Mouse (Mus musculus) layer of hippocampus, postnatal 10 days (tissue): ENCODE data around the gene Vmn1r86. TPM values are rescaled to one million over a fixed set of nuclear protein-coding genes. Genes with fewer than 3 reads are reported as not detected.
"Not testable (repeated sequence)": the region's sequence is repeated elsewhere in the genome, so short reads cannot be mapped to it uniquely, and the experiment has no call there.

Source experiments
- DNase-seq, 2 experiments: peaks; one replicate each; pipeline ENCODE4 v3.0.0; 2021; ENCODE audit warnings: low spot score in 2 of 2
- long read RNA-seq: library from polyadenylated mRNA; stranded (forward); transcript quantifications from one replicate; pipeline ENCODE4 v2.0.0, GENCODE M21; 2023
- total RNA-seq, 2 experiments: library from RNA; stranded (reverse); gene quantifications; 2 replicates each; pipeline ENCODE4 v1.2.3; 2021

Vmn1r86 gene
- total RNA-seq, result not detected
- long read RNA-seq, result 0 reads

GRCm38 (mm10) chr7:13119817-13120216 lies at the start of gene Vmn1r86:
TSS of gene Vmn1r86 (minus strand) at chr7:13119917.
- DNase-seq, result no peak

GRCm38 (mm10) chr7:13159268-13159667 lies 39.6 kb upstream of the Vmn1r86 start, which contains the start of gene Vmn1r88:
TSS of gene Vmn1r88 (plus strand) at chr7:13159568.
- DNase-seq, result no peak

- no peak for DNase-seq
Observed at GRCm38 (mm10) chr7:13140057-13140456, 20.3 kb upstream of the Vmn1r86 start, which contains the start of gene Vmn1r87. TSS of gene Vmn1r87 (minus strand) at chr7:13140157.

GRCm38 (mm10) chr7:13137340-13137739 lies 17.6 kb upstream of the Vmn1r86 start:
- DNase-seq, result no peak

- no peak for DNase-seq
Observed at GRCm38 (mm10) chr7:13131856-13132255, 12.1 kb upstream of the Vmn1r86 start.

GRCm38 (mm10) chr7:13123554-13124153 lies 3.9 kb upstream of the Vmn1r86 start:
- peak in 1 of 2 experiments; percentile 12 for DNase-seq

- DNase-seq, result no peak
Observed at GRCm38 (mm10) chr7:13095073-13095472, 24.6 kb downstream of the Vmn1r86 start, which contains the start of gene Vmn1r85. TSS of gene Vmn1r85 (minus strand) at chr7:13095173.

- DNase-seq, result no peak
Observed at GRCm38 (mm10) chr7:13072293-13072692, 47.4 kb downstream of the Vmn1r86 start.

GRCm38 (mm10) chr7:13063399-13063798 lies 56.3 kb downstream of the Vmn1r86 start:
- DNase-seq, result not testable (repeated sequence)

GRCm38 (mm10) chr7:13059536-13059935 lies 60.2 kb downstream of the Vmn1r86 start:
- DNase-seq, result no peak

- no peak for DNase-seq
Observed at GRCm38 (mm10) chr7:13056913-13057700, 62.6 kb downstream of the Vmn1r86 start.

GRCm38 (mm10) chr7:13054287-13055010 lies 65.3 kb downstream of the Vmn1r86 start, which contains the start of gene Mzf1:
TSS of gene Mzf1 (minus strand) at chr7:13054764.
- DNase-seq, result peak; percentile 92 to 94

- no peak for DNase-seq
Observed at GRCm38 (mm10) chr7:13053961-13054286, 65.8 kb downstream of the Vmn1r86 start.

GRCm38 (mm10) chr7:13053501-13053900 lies 66.2 kb downstream of the Vmn1r86 start:
- DNase-seq, result no peak

- no peak for DNase-seq
Observed at GRCm38 (mm10) chr7:13053001-13053400, 66.7 kb downstream of the Vmn1r86 start.

Other genes with a start within 250 kb of the Vmn1r86 start
- gene Zfp128, start 238.7 kb downstream of the Vmn1r86 start, total RNA-seq, result 1 to 10 TPM; 6.0 to 8.9 TPM
- gene Zscan22, start 222.1 kb downstream of the Vmn1r86 start, total RNA-seq, result 10 to 100 TPM; 12.1 to 13.1 TPM
- 100 to 1,000 TPM; 535 to 542 TPM for gene Rps5, start 197.6 kb downstream of the Vmn1r86 start, total RNA-seq
- 1 to 10 TPM; 1.2 TPM for gene Rnf225, start 192.5 kb downstream of the Vmn1r86 start, total RNA-seq
- gene Zfp324, start 154.1 kb downstream of the Vmn1r86 start, total RNA-seq, result 10 to 100 TPM; 14.7 to 15.7 TPM
- 1 to 10 TPM; 7.1 to 7.7 TPM for gene Zfp446, start 142.1 kb downstream of the Vmn1r86 start, total RNA-seq
- not detected for gene Slc27a5, start 121.7 kb downstream of the Vmn1r86 start, total RNA-seq
- 100 to 1,000 TPM; 279 to 301 TPM for gene Trim28, start 120.8 kb downstream of the Vmn1r86 start, total RNA-seq
- gene Zbtb45, start 109.9 kb downstream of the Vmn1r86 start, total RNA-seq, result 10 to 100 TPM; 25.8 to 27.3 TPM
- gene Chmp2a, start 85.1 kb downstream of the Vmn1r86 start, total RNA-seq, result 100 to 1,000 TPM; 133 to 151 TPM
- 100 to 1,000 TPM; 198 to 220 TPM for gene Ube2m, start 81.6 kb downstream of the Vmn1r86 start, total RNA-seq
- 10 to 100 TPM; 14.3 to 17.7 TPM for gene Mzf1, start 65.2 kb downstream of the Vmn1r86 start, total RNA-seq
- gene Vmn1r85, start 24.7 kb downstream of the Vmn1r86 start, total RNA-seq, result not detected
- not detected for gene Vmn1r87, start 20.2 kb upstream of the Vmn1r86 start, total RNA-seq
- under 1 TPM; 0.11 to 0.25 TPM for gene Vmn1r88, start 39.7 kb upstream of the Vmn1r86 start, total RNA-seq
- gene Vmn1r89, start 93.1 kb upstream of the Vmn1r86 start, total RNA-seq, result not detected
- 10 to 100 TPM; 11.0 to 14.7 TPM for gene Lig1, start 157.4 kb upstream of the Vmn1r86 start, total RNA-seq
- gene Zswim9, start 158.8 kb upstream of the Vmn1r86 start, total RNA-seq, result 10 to 100 TPM; 11.4 to 12.8 TPM
- 1 to 10 TPM in 1 of 2 experiments, under 1 TPM in 1; 0.21 to 1.1 TPM for gene Pla2g4c, start 204.7 kb upstream of the Vmn1r86 start, total RNA-seq